Mouse (Mus musculus) adrenal gland, postnatal 25 days (tissue): ENCODE results near the gene Exosc9. TPM values are rescaled to one million over a fixed set of nuclear protein-coding genes. Genes with fewer than 3 reads are reported as not detected.
"Not testable (repeated sequence)": the region's sequence is repeated elsewhere in the genome, so short reads cannot be mapped to it uniquely, and the experiment has no call there.

ENCODE experiments used
- DNase-seq: peaks from one replicate; pipeline ENCODE4 v3.0.0; 2021; ENCODE audit warnings: mixed read lengths
- total RNA-seq: library from RNA; stranded (reverse); gene quantifications from 2 replicates; pipeline ENCODE4 v1.2.3, GENCODE M21; 2021

Gene Exosc9
- total RNA-seq, 1 experiment from 2014 or later, result 35.0 TPM

GRCm38 (mm10) chr3:36551851-36552384 lies 488 bp upstream of the Exosc9 start:
- no peak for DNase-seq

DNA sequence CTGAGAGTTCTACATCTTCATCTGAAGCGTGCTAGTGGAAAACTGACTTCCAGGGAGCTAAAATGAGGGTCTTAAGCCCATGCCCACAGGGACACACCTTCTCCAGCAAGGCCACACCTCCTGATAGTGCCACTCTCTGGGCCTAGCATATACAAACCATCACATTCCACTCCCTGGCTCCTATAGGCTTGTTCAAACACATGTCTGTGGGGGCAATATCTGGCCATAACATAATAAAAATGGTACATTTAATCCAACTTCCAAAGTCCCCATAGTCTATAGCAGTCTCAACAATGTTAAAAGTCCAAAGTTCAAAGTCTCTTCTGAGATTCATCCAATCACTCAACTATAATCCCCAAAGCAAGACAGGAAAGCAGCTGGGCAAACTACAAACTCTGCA lies 5.2 kb downstream of the Exosc9 start:
- DNase-seq, result no peak

GRCm38 (mm10) chr3:36559606-36560005 lies 7.2 kb downstream of the Exosc9 start:
- DNase-seq, result no peak

DNA sequence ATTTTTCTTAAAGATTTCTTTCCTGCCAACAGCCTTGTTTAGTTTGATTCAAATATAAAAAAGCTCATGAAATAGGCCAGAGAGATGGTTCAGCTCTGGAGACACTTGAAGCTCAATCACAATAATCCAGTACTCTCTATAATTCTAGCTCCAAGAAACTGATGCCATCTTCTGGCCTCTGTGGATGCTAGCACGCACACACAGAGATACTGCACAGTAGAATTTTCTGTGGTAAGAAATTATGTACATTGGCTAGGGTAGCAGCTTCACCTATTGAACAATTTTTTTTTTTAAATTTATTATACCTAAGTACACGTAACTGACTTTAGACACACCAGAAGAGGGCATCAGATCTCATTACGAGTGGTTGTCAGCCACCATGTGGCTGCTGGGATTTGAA lies 11.3 kb downstream of the Exosc9 start:
- DNase-seq, result no peak

DNA sequence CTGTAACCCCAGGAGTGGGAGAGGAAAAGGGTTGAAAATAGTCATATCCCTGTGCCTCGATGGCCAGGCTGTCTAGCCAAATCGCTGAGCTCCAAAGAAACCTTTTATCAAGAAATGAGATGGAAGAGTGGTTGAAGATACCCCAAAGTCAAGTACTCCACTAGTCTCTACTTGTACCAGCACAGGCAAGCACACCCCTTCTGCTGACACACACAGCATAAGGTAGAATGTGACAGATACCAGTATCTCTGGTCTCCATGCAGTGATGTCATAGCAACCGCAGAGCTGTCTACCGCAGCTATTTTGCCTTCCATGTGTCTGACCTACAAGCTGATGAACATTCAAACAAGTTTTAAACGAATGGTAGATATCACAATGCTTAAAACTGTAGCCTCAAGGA lies 17.4 kb downstream of the Exosc9 start:
- no peak for DNase-seq

DNA sequence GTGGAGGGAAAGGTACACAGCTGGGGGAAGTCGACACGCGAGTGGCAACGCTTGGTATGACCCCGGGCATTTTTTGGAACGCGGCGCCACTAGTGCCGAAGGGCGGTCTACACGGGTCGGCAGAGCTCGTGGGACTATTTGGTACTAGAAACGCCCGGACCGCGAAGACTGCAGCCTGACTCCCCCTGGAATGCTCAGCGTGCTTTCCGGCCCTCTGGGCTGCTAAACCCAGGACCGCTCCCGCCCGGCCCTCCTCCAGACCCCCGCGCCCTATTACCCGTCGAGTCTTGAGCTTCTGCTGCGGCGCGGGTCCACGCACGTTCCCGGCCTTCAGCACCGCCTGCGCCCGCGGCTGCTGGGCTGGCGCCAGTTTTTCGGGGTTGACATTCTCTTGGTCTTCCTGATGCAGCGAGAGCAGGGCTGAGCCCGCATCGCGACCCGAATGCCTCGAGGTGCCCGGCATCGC lies 19.0 kb downstream of the Exosc9 start:
- DNase-seq, result peak; percentile 1

DNA sequence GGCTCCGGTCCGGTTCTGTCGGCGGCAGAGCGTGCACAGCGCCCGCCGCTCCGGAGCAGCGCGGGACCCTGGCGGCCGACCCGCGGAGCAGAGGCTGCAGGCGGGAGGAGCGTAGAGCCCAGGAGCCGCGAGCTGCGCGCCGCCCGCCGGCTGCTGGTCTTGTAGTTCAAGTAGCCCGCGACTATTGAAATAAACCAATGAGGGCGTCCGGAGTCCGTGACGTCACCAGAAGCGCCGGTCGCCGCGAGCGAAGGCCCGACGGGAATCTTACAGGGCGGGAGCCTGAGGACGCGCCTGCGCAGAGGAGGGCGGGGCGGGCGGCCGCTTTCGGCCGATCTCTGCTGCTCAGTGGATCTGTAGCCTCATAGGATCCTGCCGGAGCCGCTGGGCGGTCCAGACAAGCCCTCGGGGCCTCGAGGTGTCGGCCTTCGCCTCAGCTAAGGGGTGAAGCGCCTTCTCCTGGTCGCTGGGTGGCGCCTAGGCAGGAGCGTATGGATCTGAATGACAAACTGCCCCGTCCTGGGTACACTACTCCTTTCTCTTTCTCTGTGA lies 19.5 kb downstream of the Exosc9 start, which contains the start of gene Ccna2:
Gene Ccna2, minus strand, starts transcription at position 324 of the 552 bp plus-strand sequence.
- DNase-seq, result peak; percentile 98

DNA sequence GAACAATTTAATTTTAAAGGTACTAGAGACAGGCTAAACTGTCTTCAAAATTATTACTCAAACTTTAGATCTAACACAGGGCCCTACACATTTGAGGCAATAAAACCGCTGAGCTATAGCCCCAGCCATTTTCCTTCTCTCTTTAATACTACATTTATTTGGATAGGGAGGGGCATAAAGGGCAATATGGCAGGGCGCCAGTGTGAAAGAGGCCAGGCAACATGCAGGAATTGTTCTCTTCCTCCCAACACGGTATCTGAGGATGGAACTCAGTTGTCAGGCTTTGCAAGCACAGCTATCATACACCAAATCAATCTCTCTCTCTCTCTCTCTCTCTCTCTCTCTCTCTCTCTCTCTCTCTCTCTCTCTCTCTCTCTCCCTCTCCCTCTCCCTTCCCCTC lies 46.4 kb downstream of the Exosc9 start:
- no peak for DNase-seq

- DNase-seq, result not testable (repeated sequence)
Measured at GRCm38 (mm10) chr3:36599773-36600172, 47.4 kb downstream of the Exosc9 start.

DNA sequence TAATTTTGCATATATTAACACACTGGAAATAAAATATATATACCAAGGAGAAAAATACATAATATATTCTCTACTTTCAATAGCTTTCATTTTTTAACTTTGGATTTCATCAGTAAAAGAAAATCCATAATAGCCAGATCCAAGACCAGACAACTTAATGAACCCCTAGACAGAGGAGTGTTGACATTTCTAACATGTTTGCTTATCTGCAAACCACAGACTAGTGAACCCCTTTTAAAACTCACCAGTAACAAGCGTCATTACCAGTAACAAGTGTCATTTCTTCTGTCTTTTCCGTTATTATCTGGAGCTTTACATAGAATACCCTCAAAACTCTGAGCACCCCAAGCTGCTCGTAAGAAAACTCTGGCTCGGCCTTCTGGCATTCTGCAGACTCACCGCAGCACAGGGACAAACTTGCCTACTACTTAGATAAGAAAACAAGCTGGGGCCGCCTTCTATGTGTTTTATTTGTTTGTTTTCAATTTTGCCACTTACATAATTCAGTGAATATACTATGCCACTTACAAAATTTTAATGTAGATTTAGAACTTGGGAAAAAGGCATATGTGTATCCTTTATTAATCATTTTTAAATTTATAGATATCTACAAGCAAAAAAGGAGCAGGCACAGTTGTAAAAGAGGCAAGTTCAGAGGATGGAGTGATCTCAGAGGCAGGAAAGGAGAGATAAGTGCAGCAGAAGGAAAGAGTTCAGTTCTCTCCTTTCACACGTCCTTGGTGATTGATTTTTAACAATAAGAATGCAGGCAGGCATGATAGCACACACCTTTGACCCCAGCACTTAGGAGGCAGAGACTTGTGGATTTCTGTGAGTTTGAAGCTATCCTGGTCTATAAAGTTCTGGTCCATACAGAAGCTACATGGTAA lies 53.7 kb downstream of the Exosc9 start:
- DNase-seq, result no peak

GRCm38 (mm10) chr3:36612687-36613086 lies 60.3 kb downstream of the Exosc9 start:
- DNase-seq, result no peak

DNA sequence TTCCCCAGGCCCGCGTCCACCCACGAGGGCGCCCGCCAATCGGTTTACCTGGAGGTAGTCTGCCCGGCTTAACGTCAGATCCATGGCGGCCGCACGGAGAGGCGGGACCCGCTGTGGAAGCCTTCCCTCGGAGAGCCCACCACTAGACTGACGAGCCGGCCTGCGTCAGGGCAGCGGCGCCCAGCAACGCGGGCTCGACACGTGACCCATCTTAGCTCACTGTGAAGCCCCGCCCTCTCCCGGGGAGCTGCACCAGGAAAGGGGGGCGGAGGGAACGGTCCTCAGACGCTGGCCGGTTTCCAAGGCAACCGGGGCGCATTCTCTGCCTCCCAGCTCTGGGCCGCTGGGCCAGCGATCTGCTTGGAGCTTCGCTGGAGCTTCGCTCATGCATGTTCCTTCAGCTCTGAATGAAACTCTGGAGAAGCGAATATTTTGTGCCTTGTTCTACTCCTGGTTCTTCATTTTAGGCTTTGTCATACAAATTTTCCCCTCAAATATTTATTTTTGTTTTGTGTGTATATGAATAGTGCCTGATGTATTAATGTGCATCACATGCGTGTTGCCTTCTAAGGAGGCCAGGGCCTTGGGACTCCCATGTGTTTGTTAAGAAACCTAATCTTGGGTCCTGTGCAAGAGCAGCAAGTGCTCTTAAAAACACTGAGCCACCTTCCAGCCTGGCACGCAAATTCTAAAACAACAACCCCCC lies 60.9 kb downstream of the Exosc9 start, which contains the start of gene Bbs7:
Gene Bbs7, minus strand, starts transcription at position 276 of the 706 bp plus-strand sequence.
- peak; percentile 96 for DNase-seq

- no peak for DNase-seq
Measured at GRCm38 (mm10) chr3:36613908-36614255, 61.5 kb downstream of the Exosc9 start.

Other genes starting within 250 kb of the Exosc9 start
- 592 and 680 TPM in 2 replicates for gene Anxa5, start 76.7 kb upstream of the Exosc9 start, total RNA-seq
- gene 1810062G17Rik, start 76.7 kb upstream of the Exosc9 start, total RNA-seq, result 1.1 and 1.8 TPM in 2 replicates
- not detected in 2 replicates for gene Gm11549, start 30.8 kb upstream of the Exosc9 start, total RNA-seq
- 11.9 and 16.5 TPM in 2 replicates for gene Ccna2, start 19.5 kb downstream of the Exosc9 start, total RNA-seq
- gene Bbs7, start 60.9 kb downstream of the Exosc9 start, total RNA-seq, result 10.7 and 12.4 TPM in 2 replicates
- gene Trpc3, start 137.6 kb downstream of the Exosc9 start, total RNA-seq, result 2.0 and 4.7 TPM in 2 replicates